Mouse (Mus musculus): ENCODE measurements around the gene B4galt5.

- TF ChIP-seq POLR2A (IDR thresholded peaks at IDR 0.05; ENCODE audit: borderline replicate concordance, insufficient read depth, low read length) (no peak), CTCF (IDR thresholded peaks at IDR 0.05; ENCODE audit: borderline replicate concordance, insufficient read depth, low read depth, low read length) (no peak)
Measured at GRCm38 (mm10) chr2:167334312-167334711, 14.7 kb downstream of the B4galt5 start.
